Mouse (Mus musculus) kidney, adult 2 months (tissue): Measurements from ENCODE around the gene Isy1. TPM values are rescaled to one million over a fixed set of nuclear protein-coding genes. Genes with fewer than 3 reads are reported as not detected.

Source experiments
- DNase-seq: peaks from one replicate; pipeline ENCODE4 v3.0.0; 2021
- H3K27ac ChIP-seq: fragments of 200-500 bp; 2 replicates; pipeline ENCODE4 v1.5.1; 2012; ENCODE audit warnings: low read depth, low read length, control low read depth, inconsistent platforms; ENCODE audit not compliant: insufficient read depth
- H3K27me3 ChIP-seq: fragments of 200-500 bp; replicated peaks from 2 replicates; pipeline ENCODE4 v1.6.1; 2012; ENCODE audit warnings: mild to moderate bottlenecking, moderate library complexity, low read length, inconsistent platforms; ENCODE audit not compliant: control insufficient read depth, insufficient read depth
- H3K36me3 ChIP-seq: fragments of 200-500 bp; 2 replicates; pipeline ENCODE4 v1.6.1; 2012; ENCODE audit warnings: mild to moderate bottlenecking, moderate library complexity, low read length, inconsistent platforms; ENCODE audit not compliant: control insufficient read depth, insufficient read depth
- H3K4me1 ChIP-seq: fragments of 200-500 bp; 2 replicates; pipeline ENCODE4 v1.6.1; 2011; ENCODE audit warnings: low read length; ENCODE audit not compliant: control insufficient read depth, insufficient read depth
- H3K4me3 ChIP-seq: fragments of 200-500 bp; 2 replicates; pipeline ENCODE4 v1.5.1; 2011; ENCODE audit warnings: mild to moderate bottlenecking, low read depth, low read length, control low read depth; ENCODE audit not compliant: insufficient read depth
- CTCF ChIP-seq: fragments of 200-500 bp; conservative IDR thresholded peaks from 2 replicates; pipeline ENCODE4 v1.5.1; 2011; ENCODE audit warnings: low read depth, mild to moderate bottlenecking, control low read depth, low read length, moderate library complexity, mixed read lengths; ENCODE audit not compliant: insufficient read depth, insufficient read length
- POLR2A ChIP-seq: fragments of 200-500 bp; IDR thresholded peaks from one replicate; pipeline ENCODE4 v1.6.1; 2011; ENCODE audit warnings: low read depth, low read length, control low read depth
- WGBS: fragments of 180-500 bp; shearing (Covaris S2); methylation state at CpG from one replicate; pipeline ENCODE4 v1.1.7; 2018; 5-methylcytosine and 5-hydroxymethylcytosine counted together
- polyA plus RNA-seq: library from polyadenylated mRNA; depleted of rRNA; stranded (reverse); fragments of >200 nt; gene quantifications from 2 replicates; pipeline ENCODE4 v1.2.3, GENCODE M21; 2012

Gene Isy1
- polyA plus RNA-seq, 1 experiment: 14.1 TPM

GRCm38 (mm10) chr6:87795385-87796150 lies 43.0 kb downstream of the Isy1 start:
- H3K36me3 ChIP-seq: no peaks in the 10 kb centered on the region; the same call in 1 of the 2 replicates
- TF ChIP-seq POLR2A: no peak
- no peak for TF ChIP-seq CTCF
- H3K27ac ChIP-seq: no peak overlapping the region
- WGBS: 80% methylated on average over 6 of the region's 6 CpGs
- no peak overlapping the region for H3K4me3 ChIP-seq
- H3K4me1 ChIP-seq: no peaks in the 10 kb centered on the region; the same call in 1 of the 2 replicates
- no peak for DNase-seq
- no peaks in the 10 kb centered on the region for H3K27me3 ChIP-seq

GRCm38 (mm10) chr6:87793821-87794510 lies 44.6 kb downstream of the Isy1 start:
- DNase-seq: no peak
- H3K4me3 ChIP-seq: no peak overlapping the region
- no peaks in the 10 kb centered on the region; the same call in 1 of the 2 replicates for H3K36me3 ChIP-seq
- no peaks in the 10 kb centered on the region for H3K27me3 ChIP-seq
- peaks cover 1% of the 10 kb centered on the region; the same call in 1 of the 2 replicates for H3K4me1 ChIP-seq
- 95% methylated on average over 10 of the region's 10 CpGs for WGBS
- TF ChIP-seq POLR2A: no peak
- no peak for TF ChIP-seq CTCF
- no peak overlapping the region for H3K27ac ChIP-seq

- Histone ChIP-seq H3K4me3 (no peak overlapping the region), H3K36me3 (no peaks in the 10 kb centered on the region; the same call in 1 of the 2 replicates), H3K27ac (no peak overlapping the region), H3K27me3 (no peaks in the 10 kb centered on the region), H3K4me1 (peaks cover 2% of the 10 kb centered on the region; the same call in 1 of the 2 replicates)
- 95% methylated on average over 5 of the region's 5 CpGs for WGBS
- no peak for TF ChIP-seq CTCF
- no peak for TF ChIP-seq POLR2A
- DNase-seq: no peak
These were observed 46.8 kb downstream of the Isy1 start for GRCm38 (mm10) chr6:87791826-87792225.

- TF ChIP-seq CTCF: no peak
- TF ChIP-seq POLR2A: no peak
- Histone ChIP-seq H3K27me3 (no peaks in the 10 kb centered on the region), H3K4me3 (no peak overlapping the region), H3K27ac (no peak overlapping the region), H3K4me1 (0 out of 2 replicates have a peak, but pooled peaks cover 2% of the 10 kb centered on the region), H3K36me3 (no peaks in the 10 kb centered on the region; the same call in 1 of the 2 replicates)
- WGBS: 54% methylated on average over 7 of the region's 7 CpGs
- peak; percentile 33 for DNase-seq
These were observed 47.7 kb downstream of the Isy1 start for GRCm38 (mm10) chr6:87790779-87791480.

GRCm38 (mm10) chr6:87789791-87790190 lies 48.8 kb downstream of the Isy1 start:
- WGBS: 77% methylated on average over 6 of the region's 6 CpGs
- no peaks in the 10 kb centered on the region for H3K27me3 ChIP-seq
- no peak overlapping the region for H3K4me3 ChIP-seq
- no peak overlapping the region for H3K27ac ChIP-seq
- no peak for DNase-seq
- TF ChIP-seq CTCF: no peak
- TF ChIP-seq POLR2A: no peak
- 0 out of 2 replicates have a peak, but pooled peaks cover 2% of the 10 kb centered on the region for H3K4me1 ChIP-seq
- H3K36me3 ChIP-seq: no peaks in the 10 kb centered on the region; the same call in 1 of the 2 replicates

- peak; percentile 75 for DNase-seq
- H3K27me3 ChIP-seq: no peaks in the 10 kb centered on the region
- 29% methylated on average over 5 of the region's 5 CpGs for WGBS
- no peak for TF ChIP-seq POLR2A
- TF ChIP-seq CTCF: no peak
- 0 out of 2 replicates have a peak, but pooled peaks cover 2% of the 10 kb centered on the region for H3K4me1 ChIP-seq
- no peak overlapping the region for H3K27ac ChIP-seq
- H3K4me3 ChIP-seq: no peak overlapping the region
- no peaks in the 10 kb centered on the region; the same call in 1 of the 2 replicates for H3K36me3 ChIP-seq
These were observed 49.6 kb downstream of the Isy1 start for GRCm38 (mm10) chr6:87788896-87789587.
